21 mouse cellular contexts compared by ENCODE assay signal in genomic region chr4:155046636-155047035, GRCm38 (mm10). TPM values are rescaled to one million over a fixed set of nuclear protein-coding genes. Genes with fewer than 3 reads are reported as not detected.
"Had no signal": no experiment of that assay in that cellular context is flagged by ENCODE, and none has a peak within 500 bp of the region (broad histone marks: within the 10 kb centered on the region; RNA-seq: fewer than 3 reads in every experiment).

No protein-coding gene starts in this region.

- H3K9ac ChIP-seq: liver, postnatal 0 days; lung, embryonic 15.5 days; midbrain, embryonic 12.5 days; neural tube, embryonic 13.5 days; neural tube, embryonic 15.5 days had no signal

- H3K27ac ChIP-seq: lung, embryonic 15.5 days; midbrain, embryonic 10.5 days; midbrain, embryonic 12.5 days; neural tube, embryonic 13.5 days; neural tube, embryonic 15.5 days had no signal

- H3K4me3 ChIP-seq: lung, embryonic 15.5 days; midbrain, embryonic 10.5 days; midbrain, embryonic 12.5 days; myocyte; neural tube, embryonic 13.5 days; neural tube, embryonic 15.5 days had no signal

- H3K4me2 ChIP-seq: lung, embryonic 15.5 days; midbrain, embryonic 12.5 days; neural tube, embryonic 13.5 days; neural tube, embryonic 15.5 days had no signal

- DNase-seq: liver, postnatal 0 days; lung, adult 2 months; lung, postnatal 4 days; midbrain, embryonic 14.5 days; retina, postnatal 1 day; right cerebral cortex, adult 18-20 months; right cerebral cortex, postnatal 25 days; right cerebral cortex, postnatal 4 days; spleen, adult 18-20 months; thymus, adult 18-20 months; thymus, postnatal 14 days; thymus, postnatal 36 days had no signal

- H3K36me3 ChIP-seq: lung, embryonic 15.5 days; midbrain, embryonic 10.5 days; midbrain, embryonic 12.5 days; neural tube, embryonic 13.5 days; neural tube, embryonic 15.5 days had no signal

- H3K9me3 ChIP-seq: lung, embryonic 15.5 days; midbrain, embryonic 10.5 days; midbrain, embryonic 12.5 days; neural tube, embryonic 13.5 days; neural tube, embryonic 15.5 days had no signal

- ATAC-seq: liver, postnatal 0 days; lung, postnatal 0 days; midbrain, embryonic 16.5 days had no signal

RNA-seq across cellular contexts. Expression of gene Plch2, which starts 9.9 kb away (rescaled TPM):
- total RNA-seq: megakaryocyte, adult 5-6 weeks had no signal
- polyA plus RNA-seq: liver, postnatal 0 days had no signal
